Mouse (Mus musculus) ovary, postnatal 36 days (tissue): ENCODE data around the gene Mpst.
A peak's percentile ranks its signal among the peaks of the same experiment; 100 is the strongest.

ENCODE experiments used
- DNase-seq: peaks from one replicate; pipeline ENCODE4 v3.0.0; 2022; ENCODE audit warnings: low spot score, mixed read lengths

Mpst gene

DNA sequence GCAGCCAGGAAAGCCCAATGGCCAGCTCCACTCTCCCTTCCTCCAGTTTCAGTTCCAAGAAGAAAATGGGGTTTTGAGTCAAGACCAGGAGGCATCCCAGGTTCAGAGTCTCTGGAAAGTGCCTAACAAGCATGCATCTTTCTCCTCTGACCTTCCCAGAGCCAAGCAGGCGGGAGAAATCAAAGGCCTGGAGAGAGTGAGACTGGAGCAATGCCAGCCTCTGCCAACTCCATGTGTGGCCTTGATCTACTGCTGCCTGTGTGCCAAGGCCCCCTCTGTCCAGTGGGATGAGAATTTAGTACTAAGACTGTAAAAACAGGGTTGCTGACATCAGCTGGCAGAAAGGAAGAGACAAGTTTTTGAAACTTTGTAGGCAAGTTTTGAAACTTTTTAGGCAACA is 2.3 kb upstream of the Mpst start:
- DNase-seq = peak; percentile 80

DNA sequence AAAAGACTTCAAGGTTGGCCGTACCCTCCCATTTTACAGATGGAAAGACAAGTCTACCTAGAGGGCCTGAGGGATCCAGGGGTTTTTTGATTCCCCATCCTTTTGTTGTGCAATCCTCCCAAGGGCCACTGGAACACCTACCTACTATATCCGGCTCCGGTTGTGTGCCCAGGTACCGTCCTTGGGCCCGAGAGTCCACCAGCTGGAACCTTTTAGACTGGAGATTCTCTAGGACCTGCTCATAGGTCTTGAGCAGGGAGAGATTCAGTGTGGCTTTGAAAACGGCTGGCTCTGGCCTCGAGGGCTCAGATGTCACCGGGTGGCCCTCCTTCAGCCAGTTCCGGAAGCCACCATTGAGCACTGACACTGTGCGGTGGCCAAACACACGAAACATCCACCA is 1.1 kb upstream of the Mpst start:
- DNase-seq = no peak

DNA sequence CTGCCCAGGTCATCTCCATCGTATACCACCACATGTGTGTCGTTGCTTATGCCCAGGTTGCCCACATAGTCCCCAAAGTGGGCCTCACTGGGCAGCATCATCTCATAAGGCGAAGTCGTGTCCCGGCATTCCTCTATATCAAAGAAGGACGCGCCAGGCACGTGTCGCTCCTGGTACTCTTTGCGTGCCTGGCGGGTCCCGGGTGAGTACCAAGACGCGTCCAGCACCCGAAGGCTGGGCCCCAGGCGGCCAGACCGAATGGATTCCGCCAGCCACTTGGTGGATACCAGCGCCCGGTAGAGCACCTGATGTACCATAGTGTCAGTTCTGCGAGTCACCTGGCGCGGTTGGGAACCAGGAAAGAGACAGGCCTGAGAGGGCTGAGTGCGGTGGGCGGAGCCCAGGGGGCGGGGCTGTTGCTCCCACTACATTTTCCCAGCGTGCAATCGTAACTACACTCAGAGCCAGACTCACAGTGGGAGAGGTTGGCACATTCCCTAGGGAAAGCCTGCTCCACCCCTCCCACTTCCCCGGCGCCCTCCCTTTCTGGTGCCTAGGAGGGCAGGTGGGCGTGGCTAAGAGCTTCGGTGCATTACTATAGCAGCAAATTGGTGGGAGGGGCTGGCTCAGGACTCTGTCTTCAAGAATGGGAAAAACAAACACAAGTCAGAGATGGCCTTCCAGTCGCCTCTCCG is 552 bp upstream of the Mpst start, which contains the start of gene Tst:
Gene Tst (minus strand): TSS at position 391 of the 695 bp plus-strand sequence.
- DNase-seq = peak; percentile 93

DNA sequence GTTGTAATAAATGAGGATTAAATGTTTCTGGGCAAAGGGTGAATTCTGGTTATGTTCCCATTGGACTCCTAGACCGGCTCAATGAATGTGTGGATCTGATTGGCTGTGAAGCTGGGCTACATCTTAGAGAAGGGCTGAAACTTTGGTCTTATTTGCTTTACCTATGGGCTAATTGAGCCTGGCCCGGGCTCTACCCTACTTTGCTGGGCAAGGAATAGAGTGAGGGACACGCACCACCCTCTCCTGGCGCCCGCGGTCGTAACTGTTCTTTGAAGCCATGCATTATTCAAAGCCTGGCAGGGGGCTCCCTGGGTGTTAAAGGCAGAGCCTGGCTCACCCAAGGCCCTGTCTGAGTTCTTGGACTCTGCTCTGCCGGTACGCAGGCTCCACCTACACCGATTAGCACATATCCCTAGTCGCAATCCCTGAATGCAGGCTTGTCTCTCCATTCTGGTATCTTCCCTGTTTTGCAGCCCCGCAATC is 3.4 kb downstream of the Mpst start:
- no peak for DNase-seq

DNA sequence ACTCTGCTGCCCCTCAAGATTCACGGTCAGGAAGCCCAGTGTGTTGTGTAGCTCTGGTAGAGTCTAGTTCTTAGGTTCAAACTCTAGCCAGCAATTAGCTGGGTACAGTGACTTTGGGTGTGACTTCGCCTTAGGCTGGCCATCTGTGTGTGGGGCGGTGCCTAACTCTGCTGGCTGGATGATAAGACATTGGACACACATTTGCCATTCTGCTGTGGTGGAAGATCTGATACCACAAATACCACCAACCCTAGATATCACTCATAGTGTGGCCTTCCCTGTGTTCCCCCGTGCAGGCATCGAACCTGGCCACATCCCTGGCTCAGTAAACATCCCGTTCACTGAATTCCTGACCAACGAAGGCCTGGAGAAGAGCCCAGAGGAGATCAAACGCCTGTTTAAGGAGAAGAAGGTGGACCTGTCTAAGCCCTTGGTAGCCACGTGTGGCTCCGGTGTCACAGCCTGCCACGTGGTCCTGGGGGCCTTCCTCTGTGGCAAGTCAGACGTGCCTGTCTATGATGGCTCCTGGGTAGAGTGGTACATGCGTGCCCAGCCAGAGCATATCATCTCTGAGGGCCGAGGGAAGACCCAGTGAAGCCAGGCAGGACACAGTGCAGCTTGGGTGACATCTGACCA is 7.0 kb downstream of the Mpst start:
- no peak for DNase-seq

DNA sequence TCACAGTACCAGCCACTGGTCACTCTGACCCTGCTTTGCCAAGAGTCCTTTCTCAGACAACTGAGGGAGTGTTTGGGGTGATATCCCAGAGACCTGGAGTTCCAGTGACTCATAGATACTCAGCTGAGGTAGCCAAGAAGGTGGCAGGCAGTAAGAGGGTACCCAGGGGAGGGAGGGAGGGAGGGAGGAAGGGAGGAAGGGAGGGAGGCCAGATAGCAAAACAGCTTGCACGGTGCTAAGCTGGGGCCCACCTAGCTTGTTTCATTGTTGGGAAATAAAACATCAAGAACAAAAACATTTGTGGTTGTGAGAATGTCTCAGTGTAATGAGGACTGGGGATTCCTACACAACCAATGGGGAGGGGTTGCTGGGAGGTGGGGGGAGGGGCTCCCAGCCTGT is 7.5 kb downstream of the Mpst start:
- no peak for DNase-seq

DNA sequence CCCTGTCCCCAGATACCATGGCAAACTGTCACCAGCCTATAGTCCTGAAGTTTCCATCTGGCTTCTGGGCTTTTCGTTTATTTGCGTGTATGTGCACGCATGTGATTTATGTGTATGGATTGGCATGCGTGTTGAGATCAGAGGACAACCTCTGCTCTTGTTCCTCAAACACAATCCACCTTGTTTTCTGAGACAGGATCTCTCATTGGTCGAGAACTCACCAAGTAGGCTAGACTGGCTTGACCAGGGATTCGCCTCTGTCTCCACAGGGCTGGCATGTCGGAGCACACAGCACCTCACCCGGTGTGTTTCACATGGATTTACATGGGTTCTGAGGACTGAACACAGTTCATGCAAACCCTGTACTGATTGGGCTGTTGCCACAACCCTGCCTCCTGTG is 7.9 kb downstream of the Mpst start:
- no peak for DNase-seq

DNA sequence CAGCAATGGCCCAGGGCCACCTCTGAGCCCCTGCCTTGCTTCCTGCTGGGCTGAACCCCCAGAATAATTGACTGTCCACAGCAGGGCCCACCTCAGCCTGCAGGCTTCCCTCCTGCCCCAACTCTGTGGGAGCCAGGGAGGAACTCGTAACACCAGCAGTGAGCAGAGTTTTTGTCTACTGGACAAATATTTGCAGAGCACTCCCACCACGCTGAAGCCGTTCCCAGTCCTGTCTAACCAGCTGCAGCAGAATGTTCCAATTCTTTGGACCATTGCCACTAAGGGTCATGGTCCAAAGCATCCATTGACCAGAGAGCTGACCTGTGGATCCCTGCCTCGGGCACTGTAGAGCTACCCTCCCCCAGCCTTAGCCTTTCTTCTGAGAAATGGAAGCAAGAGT is 10.7 kb downstream of the Mpst start:
- peak; percentile 52 for DNase-seq

DNA sequence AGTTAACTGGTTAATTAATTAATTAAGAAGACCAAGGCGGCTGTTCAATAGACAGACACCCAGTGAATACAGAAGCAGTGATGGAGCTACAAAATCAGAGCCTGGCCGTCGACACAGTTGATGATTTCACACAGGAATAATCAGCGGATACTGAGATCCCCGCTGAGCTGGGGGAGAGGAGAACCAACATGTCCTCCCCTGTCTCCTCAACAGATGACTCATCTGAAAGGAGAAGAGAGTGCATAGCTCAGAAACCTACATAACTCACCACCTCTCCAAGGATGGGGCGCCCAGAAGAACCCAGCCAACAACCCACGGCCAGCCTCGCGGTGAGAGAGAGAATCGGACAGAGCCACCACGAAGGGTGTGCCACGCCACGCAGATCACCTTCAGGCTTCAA is 14.2 kb downstream of the Mpst start:
- no peak for DNase-seq

DNA sequence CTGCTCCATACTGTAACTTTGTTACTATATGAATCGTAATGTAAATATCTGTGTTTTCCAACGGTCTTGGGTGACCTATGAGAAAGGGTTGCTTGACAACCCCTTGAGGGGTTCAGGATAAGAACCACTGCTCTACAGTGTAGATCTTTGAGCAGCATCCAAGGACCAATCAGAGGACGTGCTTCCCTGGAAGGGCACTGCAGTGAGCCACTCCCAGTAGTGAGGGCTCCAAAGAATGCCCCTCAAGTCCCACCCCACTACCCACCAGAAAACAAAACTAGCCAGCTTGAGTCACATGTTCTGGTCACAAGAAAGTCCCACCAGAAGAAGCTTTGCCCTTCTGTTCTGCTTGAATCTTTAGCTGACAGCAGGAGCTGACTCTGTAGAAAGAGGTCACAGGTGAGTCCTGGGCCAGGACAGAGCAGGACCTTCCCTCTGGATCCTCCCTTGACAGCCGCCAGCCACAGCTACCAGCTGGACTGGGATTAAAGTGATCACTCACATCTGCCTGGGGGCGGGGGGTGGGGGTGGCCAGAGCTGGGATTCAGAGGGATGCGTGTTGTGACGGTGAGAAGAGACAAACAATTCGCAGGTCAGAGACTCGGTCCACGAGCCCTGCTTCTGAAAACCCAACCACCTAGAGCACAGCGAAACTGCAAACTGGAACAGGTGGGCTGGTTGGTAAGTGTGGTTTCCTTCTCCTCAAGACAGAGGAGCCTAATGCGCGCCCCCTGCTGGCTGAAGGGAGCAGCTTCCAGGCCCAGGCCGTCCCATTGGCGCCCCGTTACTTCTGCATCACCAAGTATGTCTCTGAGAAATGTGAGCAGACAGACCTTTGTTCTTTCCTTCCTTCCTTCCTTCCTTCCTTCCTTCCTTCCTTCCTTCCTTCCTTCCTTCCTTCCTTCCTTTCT is 16.1 kb downstream of the Mpst start:
- peak; percentile 85 for DNase-seq

DNA sequence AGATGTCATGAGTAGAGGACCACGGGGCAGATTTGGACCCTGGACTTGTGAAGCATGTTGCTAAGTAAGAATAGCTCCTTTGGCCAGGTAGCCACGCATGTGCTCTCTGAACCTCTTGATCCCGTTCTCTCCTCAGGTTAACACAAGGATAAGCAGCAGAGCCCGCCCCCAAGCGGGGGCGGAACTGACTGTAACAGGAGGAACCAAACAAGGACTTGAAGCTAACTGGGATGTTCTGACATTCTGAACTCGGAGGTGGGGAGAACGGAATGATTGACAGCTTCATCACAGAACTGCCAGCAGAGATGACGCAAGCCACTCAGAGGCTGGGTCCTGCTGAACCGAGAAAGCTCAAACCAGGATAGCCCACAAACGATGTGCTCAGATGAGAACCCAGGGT is 18.3 kb downstream of the Mpst start:
- DNase-seq = no peak

DNA sequence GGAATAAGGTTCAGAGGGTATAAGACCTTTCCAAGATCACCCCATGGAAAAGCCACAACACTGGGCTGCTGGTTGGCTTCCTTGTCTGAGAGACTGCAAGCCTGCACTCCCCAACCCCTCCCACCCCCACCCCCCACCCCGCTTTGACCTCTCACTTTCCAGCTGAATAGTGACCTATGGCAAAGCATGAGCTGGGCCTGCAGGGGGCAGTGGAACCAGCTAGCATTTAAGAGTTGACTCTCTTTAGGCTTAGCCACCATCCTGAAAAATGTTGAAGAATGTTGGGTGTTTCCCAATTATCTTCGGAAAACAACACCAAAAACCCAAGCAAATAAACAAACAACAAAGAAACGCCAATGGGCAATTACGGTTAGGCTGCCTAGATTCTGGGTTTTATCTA is 19.0 kb downstream of the Mpst start:
- DNase-seq = no peak

DNA sequence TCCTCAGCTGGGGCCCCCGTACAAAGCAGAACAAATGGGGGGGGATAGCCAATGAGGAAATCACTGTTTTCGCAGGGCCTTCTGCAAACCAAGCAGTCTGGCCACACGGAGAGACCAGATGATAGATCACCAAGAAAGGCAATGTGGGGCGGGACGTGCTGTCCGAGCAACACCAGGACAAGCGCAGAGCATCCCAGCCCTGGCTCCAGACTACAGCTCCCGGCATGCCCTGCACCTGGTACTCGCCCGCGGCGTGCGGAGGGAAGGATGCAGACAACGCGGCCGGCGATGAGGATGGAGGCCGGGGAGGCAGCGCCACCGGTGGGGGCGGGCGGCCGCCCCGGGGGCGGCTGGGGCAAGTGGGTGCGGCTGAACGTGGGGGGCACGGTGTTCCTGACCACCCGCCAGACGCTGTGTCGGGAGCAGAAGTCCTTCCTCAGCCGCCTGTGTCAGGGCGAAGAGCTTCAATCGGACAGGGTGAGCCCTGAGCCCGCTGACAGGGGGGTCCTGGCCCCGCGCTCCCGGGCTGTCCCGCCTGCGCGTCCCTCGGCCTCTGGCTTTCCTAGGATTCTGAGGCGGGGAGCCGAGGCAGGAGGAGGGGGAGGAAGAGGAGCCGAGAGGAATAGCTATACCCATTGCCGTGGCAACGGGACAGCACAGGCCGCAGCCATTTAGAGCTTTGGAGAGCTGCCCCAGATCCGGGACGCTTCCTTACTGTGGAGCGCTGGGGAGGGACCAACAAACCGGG is 22.3 kb downstream of the Mpst start, which contains the start of gene Kctd17:
Gene Kctd17 (plus strand): TSS at position 174 of the 748 bp plus-strand sequence.
- DNase-seq = peak; percentile 77

DNA sequence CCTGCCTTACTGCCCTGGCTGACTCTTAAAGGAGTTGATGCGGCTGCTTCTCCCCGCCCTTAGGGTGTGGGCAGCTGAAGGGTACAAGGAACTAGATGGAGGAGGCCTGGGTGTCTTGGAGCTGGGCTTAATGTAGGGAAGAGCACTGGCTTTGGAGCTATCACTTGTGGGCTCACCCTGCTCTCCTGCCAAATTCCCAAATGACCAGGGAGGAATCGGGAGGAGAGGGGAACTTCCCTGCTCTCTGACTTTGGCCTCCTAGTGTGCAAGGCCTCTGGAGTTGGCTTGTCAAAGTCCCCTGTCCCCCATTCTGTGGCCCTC is 22.9 kb downstream of the Mpst start:
- DNase-seq = no peak

DNA sequence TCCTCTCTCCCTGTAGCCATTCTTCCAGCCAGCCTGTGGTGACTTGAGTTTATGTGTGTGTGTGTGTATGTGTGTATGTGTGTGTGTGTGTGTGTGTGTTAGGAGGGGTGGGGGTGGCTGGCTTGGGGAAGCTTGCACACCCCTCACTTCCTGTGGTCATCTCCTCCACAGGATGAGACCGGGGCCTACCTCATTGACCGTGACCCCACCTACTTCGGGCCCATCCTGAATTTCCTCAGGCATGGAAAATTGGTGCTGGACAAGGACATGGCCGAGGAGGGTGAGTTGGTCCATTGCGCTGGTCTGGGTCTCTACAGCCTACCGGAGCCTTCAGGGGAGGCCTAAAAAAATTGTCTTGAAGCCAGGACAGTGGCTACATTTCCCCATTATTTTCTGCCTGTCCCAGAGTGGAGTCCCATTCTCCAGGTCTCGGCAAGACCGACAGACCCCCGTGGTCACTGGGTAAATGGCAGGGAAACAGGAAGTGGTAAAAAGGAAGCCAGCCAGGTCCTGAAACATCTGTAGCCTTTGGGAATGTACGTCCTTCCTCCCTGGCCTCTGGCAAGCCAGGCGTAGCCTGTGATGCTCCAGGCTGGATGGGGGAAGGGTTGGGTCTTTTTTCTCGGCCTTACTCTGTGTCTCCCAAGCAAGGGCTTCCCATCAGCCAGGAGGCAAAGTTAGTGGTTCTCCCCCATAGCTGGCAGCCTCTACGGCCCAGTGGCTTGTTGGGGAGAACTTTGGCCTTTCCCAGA is 23.8 kb downstream of the Mpst start:
- DNase-seq = no peak

DNA sequence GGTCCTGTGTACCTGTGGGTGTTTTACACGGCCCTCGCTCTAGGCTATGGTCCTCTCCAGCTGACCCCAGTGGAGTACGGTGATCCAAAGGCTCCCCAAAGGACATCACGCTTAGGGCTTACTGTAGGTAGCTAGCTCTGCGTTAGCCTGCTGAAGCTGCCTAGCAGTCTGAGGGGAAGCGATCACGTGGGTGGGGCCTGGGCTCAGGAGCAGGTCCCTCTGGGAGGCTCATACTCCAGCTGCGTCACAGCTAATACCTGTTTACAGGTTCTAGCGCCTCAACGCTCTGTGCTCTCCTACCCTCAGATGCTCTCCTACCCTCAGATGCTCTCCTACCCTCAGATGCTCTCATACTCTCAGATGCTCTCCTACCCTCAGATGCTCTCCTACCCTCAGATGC is 24.7 kb downstream of the Mpst start:
- no peak for DNase-seq

DNA sequence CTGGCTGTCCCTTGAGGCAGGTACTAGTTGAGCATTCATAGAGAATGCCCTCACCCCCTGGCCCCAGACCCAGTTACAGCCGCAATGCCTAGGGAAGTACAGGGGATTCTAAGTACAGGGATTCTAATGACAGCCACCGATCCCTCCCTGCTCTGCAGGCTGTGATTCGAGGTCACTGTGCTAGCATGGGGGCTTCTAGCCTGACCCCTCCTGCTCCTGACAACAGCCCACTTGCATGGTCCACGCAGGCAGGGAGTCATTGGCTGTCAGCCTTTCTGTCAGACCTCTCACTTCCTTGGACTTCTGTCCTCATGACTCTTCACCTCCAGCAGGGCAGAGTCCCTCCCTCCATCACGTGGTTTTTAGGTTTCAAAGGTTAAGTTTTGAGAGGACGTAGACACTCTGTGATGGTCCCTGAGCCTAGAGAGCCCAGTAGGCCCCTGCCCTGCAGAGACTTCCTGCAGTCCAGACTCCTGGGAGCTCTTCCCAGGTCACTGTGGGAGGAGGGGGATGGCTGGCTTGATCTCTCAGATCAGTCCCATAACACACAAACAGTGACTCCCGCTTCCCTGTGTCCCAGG is 25.4 kb downstream of the Mpst start:
- DNase-seq = no peak

DNA sequence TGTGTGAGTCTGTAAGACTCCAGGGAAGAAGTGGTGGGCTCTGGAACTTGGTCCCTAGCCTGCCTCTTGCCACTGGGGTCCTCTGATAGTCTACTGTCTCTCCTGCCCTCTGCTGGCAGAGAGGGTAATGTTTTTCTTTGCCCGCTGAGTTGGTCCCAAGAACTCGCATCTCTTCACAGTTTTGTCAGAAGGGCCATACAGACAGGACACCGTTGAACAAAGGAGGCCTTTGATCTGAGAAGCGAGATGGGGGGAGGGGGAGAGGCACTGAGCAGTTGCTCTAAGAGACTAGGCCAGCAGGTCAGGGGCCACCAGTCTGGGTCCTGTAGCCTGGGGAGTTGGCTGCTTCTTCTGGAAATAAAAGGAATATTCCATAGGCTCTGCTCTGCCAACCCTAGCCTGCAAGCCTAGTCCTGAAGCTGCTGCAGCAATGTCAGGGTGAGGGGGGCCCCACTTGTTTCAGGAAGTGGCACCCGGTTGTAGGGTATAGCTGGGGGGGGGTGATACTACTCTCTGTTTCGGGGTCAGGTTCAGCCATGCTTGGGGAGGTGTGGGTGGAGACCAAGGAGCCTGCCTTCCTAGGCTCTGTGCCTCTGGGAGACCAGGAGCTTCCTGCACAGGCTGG is 28.8 kb downstream of the Mpst start:
- DNase-seq = no peak

DNA sequence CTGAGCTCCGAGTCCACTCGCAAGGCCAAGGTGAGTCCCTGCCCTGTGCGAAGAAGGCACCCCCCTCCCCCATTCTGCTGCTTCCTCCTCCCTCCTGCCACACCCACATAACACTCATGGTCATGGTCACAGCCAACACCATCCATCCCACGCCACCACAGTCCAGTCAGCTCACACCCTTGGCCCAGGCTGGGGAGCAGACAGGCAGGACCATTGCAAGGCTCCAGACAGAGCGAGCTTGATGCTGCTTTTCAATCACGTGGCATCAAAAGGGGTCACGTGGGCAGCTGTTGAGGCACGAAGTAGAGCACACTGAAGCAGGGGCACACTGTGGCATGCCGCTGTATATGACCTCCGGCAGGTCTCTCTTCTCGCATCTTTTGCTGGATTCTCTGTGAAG is 29.5 kb downstream of the Mpst start:
- peak; percentile 39 for DNase-seq

DNA sequence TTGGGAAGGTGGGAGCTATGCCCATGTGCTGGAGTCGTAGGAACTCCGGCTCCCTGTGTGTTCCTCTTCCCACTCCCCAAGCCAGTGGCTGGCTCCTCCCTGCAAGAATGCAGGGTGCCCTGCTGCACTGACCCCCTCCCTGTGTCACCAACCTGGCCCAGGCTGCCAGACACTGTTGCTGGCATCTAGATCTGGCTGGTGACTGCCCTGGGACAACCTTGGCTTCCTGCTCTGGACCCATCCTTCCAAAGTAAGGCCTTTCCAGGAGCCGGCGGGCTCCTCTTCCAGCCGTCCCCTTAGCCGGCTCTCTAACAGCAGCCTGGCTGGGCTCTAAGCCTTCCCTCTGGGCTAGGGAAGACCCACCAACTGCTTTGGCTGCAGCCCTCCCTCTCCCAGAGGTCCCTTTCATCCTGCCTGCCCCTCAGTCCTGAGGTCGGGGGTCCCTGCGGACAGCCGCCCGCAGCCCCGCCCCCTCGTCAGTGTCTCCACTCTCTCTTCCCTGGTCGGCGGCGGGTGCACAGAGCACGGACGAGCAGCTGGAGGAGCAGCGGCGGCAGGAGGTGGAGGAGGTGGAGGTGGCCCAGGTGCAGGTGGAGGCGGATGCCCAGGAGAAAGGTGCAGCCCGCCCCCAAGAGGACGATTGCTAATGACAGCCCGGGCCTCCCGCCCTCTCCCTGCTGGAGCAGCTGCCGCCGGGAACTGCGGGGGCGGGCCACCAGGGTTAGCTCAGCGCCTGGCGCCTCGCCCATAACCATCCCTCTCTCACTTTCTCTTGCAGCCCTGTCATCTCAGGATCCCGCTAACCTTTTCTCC is 30.4 kb downstream of the Mpst start:
- DNase-seq = peak; percentile 92
